Mouse (Mus musculus) left cerebral cortex, postnatal 10 days (tissue): ENCODE measurements around the gene Socs2. TPM values are rescaled to one million over a fixed set of nuclear protein-coding genes. Genes with fewer than 3 reads are reported as not detected.
"Not testable (repeated sequence)": the region's sequence is repeated elsewhere in the genome, so short reads cannot be mapped to it uniquely, and the experiment has no call there.

ENCODE experiments used
- DNase-seq, 2 experiments: peaks; one replicate each; pipeline ENCODE4 v3.0.0; 2021 to 2022; ENCODE audit warnings: low spot score in 2 of 2, mixed read lengths in 1 of 2; ENCODE audit errors: extremely low spot score in 1 of 2
- intact Hi-C: fragments of 180-260 bp; cut with DNase I; formaldehyde crosslinking; loops from one replicate; pipeline ENCODE4 v1.15.1; 2025
- total RNA-seq, 2 experiments: library from RNA; stranded (reverse); gene quantifications; 2 replicates each; pipeline ENCODE4 v1.2.3; 2021

Socs2 gene
- total RNA-seq, 2 experiments from 2014 or later: 55.9 to 61.8 TPM

- DNase-seq: peak in 1 of 2 experiments; percentile 48
- intact Hi-C loops: no loop called here
Measured at GRCm38 (mm10) chr10:95399689-95400354, 17.2 kb downstream of the Socs2 start.

- intact Hi-C loops: no loop called here
- no peak for DNase-seq
Measured at GRCm38 (mm10) chr10:95398489-95398888, 18.5 kb downstream of the Socs2 start.

- DNase-seq: no peak
- intact Hi-C loops: no loop called here
Measured at GRCm38 (mm10) chr10:95397191-95397835, 19.7 kb downstream of the Socs2 start.

DNA sequence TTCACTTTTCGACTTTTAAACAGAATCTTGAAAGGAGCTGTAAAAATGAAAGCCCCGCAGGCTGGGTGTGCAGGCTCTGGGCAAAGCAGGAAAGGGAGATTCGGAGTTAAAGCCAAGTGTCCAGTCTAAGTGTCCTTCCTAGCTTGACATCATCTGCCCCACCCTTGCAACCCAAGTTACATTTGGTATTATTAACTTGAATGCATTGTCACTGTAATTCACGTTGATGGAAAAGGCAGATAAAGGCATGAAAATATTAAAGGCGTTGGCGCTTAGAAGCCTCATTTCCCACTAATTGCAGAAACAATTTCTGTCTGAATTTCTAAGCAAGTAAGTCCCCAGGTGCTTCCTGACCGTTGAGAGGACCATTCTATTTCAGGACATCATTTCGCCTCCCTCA is 20.6 kb downstream of the Socs2 start:
- DNase-seq: no peak
- intact Hi-C loops: no loop called here

GRCm38 (mm10) chr10:95394819-95395812 is 21.9 kb downstream of the Socs2 start:
- intact Hi-C loops: no loop called here
- DNase-seq: no peak

GRCm38 (mm10) chr10:95392073-95392472 is 24.9 kb downstream of the Socs2 start:
- DNase-seq: no peak
- intact Hi-C loops: no loop called here

DNA sequence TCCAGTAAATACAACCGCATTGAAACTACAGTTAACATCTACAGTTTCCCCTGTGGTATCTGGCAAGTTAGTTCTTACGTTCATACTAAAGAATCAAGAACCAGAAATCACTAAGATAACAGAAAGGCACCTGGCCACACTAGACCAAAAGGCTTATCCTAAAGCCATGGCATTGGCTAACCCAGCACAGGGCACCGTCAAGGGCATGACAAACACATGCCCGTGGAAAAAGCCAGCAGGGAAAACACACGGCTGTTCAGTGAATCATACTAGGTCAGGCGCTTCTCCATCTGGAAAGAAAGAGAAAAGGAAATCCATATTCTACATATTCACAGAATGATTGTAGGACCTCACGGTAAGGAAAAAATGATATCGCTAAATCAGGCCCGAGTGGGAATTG is 26.1 kb downstream of the Socs2 start:
- intact Hi-C loops: no loop called here
- DNase-seq: no peak

DNA sequence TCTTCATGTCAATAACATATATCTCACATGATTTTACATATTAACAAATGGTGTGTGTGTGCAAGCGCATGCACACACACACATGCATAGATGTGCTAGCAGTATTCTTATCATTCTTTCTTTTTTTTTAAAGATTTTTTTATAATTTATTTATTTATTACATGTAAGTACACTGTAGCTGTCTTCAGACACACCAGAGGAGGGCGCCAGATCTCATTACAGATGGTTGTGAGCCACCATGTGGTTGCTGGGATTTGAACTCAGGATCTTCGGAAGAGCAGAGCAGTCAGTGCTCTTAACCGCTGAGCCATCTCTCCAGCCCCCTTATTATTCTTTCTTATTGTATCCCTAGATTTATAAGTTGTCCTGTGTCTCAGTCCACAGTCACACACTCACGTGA is 27.2 kb downstream of the Socs2 start:
- intact Hi-C loops, DNase-seq: not testable (repeated sequence)

DNA sequence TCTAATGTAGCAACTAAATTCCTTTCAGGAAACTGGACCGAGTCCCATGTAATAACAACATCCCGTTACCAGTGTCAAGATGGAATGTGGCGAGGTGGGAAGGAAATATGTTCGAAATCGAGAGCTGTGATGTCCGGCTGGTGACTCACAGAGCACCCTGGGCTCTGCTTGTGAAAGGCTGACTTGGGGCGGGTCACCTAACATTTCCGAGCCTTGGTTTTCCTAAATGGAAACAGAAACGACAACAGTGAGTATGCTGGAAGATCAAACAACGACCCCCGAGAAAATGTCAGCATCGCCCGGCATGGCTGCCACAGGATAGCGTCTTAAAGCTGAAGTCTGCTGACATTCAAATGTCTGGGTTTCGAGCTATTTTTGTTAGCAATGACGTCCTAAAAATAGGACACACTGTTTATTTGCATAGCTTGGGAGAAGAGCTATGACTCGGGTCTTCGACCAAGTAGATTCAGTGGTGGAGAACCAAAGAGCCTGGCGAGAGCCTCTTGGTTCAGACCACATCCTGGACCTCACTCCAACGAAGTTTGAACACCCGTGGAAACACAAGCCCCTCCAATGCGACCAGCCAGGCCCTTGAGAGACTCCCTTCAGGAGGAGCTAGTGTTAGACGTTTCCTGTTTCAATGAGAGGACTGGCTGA is 28.0 kb downstream of the Socs2 start:
- intact Hi-C loops: no loop called here

GRCm38 (mm10) chr10:95386527-95386926 is 30.5 kb downstream of the Socs2 start:
- intact Hi-C loops: no loop called here
- DNase-seq: no peak

More for the DNA sequence above, 28.0 kb downstream of the Socs2 start:
- DNase-seq: peak in 1 of 2 experiments; percentile 42

DNA sequence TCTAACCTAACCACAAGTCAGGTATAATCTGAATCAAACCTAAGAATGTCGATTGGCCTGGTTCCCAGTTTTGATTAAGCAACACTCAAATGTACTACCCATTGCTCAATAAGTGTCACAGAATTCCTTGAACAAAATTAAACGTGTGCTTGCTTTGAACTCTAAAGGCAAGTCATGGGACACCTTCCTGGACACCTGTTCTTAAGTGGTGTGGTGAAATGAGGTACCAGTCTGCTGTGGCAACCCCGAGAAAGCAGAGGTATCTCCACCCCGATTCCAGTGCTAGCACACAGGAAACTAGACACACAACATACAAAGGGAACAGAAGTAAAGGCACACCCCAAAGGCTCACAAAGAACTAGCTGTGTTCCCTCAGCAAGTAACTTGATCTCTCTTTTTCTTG is 31.2 kb downstream of the Socs2 start:
- DNase-seq: no peak
- intact Hi-C loops: no loop called here

DNA sequence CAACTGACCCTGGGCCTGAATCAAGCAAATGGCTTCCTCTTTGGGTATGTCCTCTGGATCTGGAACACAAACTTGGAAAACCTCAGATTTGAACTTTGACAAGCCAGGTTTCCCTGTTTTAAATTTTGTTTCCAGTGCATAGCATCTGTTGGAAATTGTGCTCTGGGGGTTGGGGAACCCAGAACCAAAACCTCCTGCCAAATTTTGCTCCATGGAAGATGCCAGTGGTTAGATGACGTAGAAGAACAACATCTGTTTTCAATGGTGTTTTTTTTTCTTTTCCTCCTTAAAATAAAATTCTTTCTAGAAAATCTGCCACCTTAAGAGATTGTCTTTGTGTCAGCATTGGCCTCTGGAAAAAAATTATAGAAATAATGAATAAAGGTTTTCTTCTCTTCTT is 31.9 kb downstream of the Socs2 start:
- intact Hi-C loops: no loop called here
- no peak for DNase-seq

DNA sequence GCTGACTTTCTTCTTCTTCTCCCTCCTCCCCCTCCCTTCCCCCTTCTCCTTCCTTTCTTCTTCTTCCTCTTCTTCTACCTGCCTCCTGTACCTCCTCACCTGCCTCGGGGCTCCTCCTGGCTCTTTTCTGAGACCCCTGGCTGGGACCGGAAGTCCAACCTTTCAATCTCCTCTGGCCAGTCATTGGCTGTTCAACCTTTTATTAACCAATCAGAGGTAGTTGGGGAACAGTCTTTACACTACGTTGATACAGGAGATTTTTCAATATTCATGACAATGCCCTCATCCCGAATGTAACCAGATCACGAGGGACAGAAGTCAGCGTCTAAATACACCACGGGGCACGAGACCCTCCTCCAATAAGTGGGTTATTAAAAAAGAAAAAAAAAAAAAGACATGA is 32.5 kb downstream of the Socs2 start:
- no peak for DNase-seq
- intact Hi-C loops: no loop called here

GRCm38 (mm10) chr10:95373340-95373739 is 43.6 kb downstream of the Socs2 start:
- DNase-seq: no peak
- intact Hi-C loops: no loop called here

GRCm38 (mm10) chr10:95371942-95372341 is 45.0 kb downstream of the Socs2 start:
- no peak for DNase-seq
- intact Hi-C loops: no loop called here

- no peak for DNase-seq
- intact Hi-C loops: no loop called here
Measured at GRCm38 (mm10) chr10:95369190-95369589, 47.8 kb downstream of the Socs2 start.

- intact Hi-C loops: no loop called here
- no peak for DNase-seq
Measured at GRCm38 (mm10) chr10:95368151-95368550, 48.8 kb downstream of the Socs2 start.

DNA sequence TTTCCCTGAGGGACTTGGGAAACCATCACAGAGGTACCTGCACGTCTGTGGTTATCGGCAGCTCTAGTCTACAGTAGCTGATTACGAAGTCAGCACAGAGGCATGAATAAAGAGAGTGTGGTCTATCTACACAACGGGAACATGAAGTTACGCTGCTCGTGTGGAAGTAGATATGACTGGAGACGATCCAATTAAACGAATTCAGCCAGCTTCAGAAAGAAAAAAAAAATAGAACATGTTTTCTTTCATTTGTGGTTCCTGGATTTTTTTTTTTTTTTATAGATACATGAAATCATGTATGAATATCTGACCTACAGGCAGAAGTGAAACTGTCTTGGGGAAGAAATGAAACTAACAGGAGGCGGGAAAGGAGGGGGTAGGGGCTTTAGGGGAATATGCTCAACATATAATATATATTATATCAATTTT is 49.3 kb downstream of the Socs2 start:
- intact Hi-C loops: no loop called here

GRCm38 (mm10) chr10:95367241-95367640 is 49.7 kb downstream of the Socs2 start:
- intact Hi-C loops: no loop called here
- no peak for DNase-seq

More for the DNA sequence above, 49.3 kb downstream of the Socs2 start:
- DNase-seq: no peak
